Mouse (Mus musculus) right cerebral cortex, postnatal 36 days (tissue): Measurements from ENCODE around the gene Plin1.

ENCODE experiments used
- DNase-seq, 2 experiments: peaks; one replicate each; pipeline ENCODE4 v3.0.0; 2022; ENCODE audit warnings: low spot score in 2 of 2, mixed read lengths in 1 of 2

Plin1 gene

GRCm38 (mm10) chr7:79736511-79736910 is 3.8 kb upstream of the Plin1 start:
- no peak for DNase-seq

GRCm38 (mm10) chr7:79734563-79734962 is 1.9 kb upstream of the Plin1 start:
- DNase-seq: no peak

GRCm38 (mm10) chr7:79731438-79731837 is 1.3 kb downstream of the Plin1 start:
- no peak for DNase-seq

- DNase-seq: no peak
Observed at GRCm38 (mm10) chr7:79729743-79730370, 2.8 kb downstream of the Plin1 start.

GRCm38 (mm10) chr7:79729169-79729568 is 3.5 kb downstream of the Plin1 start:
- DNase-seq: peak in 1 of 2 experiments; percentile 39

- DNase-seq: no peak
Observed at GRCm38 (mm10) chr7:79728219-79728618, 4.5 kb downstream of the Plin1 start.

- DNase-seq: peak in 1 of 2 experiments; percentile 33
Observed at GRCm38 (mm10) chr7:79727091-79727490, 5.6 kb downstream of the Plin1 start.

- DNase-seq: no peak
Observed at GRCm38 (mm10) chr7:79721386-79721977, 11.2 kb downstream of the Plin1 start.

GRCm38 (mm10) chr7:79715187-79715981 is 17.3 kb downstream of the Plin1 start, which contains the start of gene Kif7:
Gene Kif7 (minus strand): TSS chr7:79715720.
- peak in 1 of 2 experiments; percentile 28 for DNase-seq

GRCm38 (mm10) chr7:79710831-79711230 is 21.9 kb downstream of the Plin1 start:
- no peak for DNase-seq

GRCm38 (mm10) chr7:79710130-79710607 is 22.5 kb downstream of the Plin1 start:
- DNase-seq: peak; percentile 32 to 37

GRCm38 (mm10) chr7:79705210-79705609 is 27.5 kb downstream of the Plin1 start:
- DNase-seq: no peak

GRCm38 (mm10) chr7:79702755-79703154 is 29.9 kb downstream of the Plin1 start:
- DNase-seq: no peak

GRCm38 (mm10) chr7:79696495-79696894 is 36.2 kb downstream of the Plin1 start:
- DNase-seq: no peak

- no peak for DNase-seq
Observed at GRCm38 (mm10) chr7:79680231-79680630, 52.5 kb downstream of the Plin1 start.

GRCm38 (mm10) chr7:79679186-79679585 is 53.5 kb downstream of the Plin1 start:
- DNase-seq: no peak

GRCm38 (mm10) chr7:79670900-79671604 is 61.7 kb downstream of the Plin1 start:
- DNase-seq: no peak
